Mouse (Mus musculus): ENCODE data around the gene Mxd1.
A peak's percentile ranks its signal among the peaks of the same experiment; 100 is the strongest.

Gene Mxd1

DNA sequence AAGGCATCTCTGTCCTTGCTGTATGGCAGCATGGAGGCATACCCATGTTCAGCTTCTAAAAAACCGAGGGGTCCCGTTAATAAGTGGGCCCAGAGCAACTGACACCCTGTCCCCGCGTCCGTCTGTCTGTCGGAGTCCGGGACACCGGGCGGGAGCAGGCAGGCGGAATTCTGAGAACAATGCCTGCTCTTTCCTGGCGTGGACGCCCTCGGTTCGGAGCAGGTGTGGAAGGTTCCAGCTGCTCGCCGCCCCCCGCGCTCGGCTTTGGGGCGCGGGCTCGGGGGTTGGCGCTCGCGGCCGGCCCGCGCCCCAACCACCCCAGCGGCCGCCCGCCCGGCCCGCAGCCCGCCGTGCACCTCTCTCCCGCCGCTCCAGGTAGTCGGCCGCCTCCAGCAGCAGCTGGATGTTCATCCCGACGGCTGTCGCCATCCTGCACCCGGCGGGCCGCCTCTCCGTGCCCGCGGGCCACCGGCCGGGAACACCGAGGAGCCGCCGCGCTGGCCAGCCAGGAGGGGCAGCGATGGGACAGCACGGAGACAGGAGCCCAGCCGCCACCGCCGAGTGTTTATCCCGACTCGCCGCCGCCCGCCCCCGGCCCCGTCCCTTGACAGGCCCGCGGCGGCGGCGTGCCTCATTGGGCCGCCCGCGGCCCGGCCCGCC, at the start of gene Mxd1:
Gene Mxd1, minus strand, starts transcription at position 582 of the 660 bp plus-strand sequence.
- no peak for DNase-seq (ENCODE audit: low read depth in 1 of 2, low spot score in 2 of 2)

DNA sequence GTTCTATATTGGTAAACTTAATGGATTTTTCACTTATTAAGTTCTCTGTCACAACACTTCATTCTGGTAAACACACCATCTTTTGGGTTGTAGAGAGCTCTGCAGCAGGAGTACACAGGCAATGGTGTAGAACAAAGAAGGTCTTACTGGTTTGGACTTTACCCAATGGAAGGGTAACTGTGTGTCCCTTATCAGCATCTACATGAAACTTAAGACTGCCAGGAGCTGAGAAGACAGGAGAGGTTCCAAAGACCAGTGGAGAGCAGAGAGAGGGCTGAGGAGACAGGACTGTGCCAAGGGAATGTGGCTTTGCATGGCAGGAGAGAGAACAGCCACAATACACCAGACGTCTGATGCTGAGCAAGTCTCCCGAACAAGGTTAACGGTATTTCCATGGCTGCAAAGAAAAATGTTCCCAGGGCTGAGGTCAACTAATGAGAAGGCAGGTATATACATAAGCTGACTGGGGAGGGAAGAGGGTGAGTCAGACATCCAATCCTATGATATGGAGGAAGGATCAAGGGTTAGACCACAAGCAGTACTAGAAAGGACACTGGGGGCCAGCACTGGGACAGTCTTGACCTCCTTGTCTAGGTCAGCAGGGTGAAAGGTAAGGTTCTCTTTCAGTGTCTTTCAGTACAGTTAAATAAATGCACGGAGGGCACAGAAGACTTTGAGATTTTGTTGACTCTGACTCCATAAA, 39.3 kb upstream of the Mxd1 start:
- DNase-seq (ENCODE audit: low read depth in 1 of 2, low spot score in 2 of 2) = no peak

DNA sequence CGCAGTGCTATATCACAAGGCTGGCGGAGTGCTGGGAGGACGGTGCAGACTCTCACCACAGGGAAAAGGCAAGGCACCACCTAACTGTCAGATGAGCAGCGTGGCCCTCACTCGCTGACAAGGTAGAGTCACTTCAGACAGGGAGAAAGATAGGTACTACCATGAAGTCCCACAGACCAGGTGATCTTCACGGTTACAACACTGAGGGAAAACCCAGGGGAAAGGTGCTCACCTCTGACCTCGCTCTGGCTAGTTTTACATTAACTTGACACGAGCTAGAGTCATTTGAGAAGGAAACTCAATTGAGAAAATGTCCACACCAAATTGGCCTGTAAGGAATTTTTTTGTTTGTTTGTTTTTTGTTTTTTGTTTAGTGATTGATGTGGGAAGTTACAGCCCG, 33.6 kb upstream of the Mxd1 start:
- no peak for DNase-seq (ENCODE audit: low read depth in 1 of 2, low spot score in 2 of 2)

DNA sequence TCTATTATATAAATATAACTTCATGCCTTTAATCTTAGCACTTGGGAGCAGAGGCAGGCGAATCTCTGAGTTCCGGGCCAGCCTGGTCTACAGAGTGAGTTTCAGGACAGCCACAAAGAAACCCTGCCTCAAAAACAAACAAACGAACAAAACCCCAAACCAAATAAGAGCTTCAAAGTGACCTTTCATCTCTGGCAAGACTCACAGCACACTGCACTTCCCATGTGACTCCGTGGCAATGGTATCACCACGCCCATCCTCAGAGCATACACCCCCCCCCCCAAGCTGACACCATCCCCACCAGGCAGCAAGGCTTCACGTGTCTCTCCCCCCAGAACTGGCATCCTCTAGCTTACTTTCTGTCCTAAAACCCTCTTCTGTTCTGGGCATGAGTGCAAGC, 28.9 kb upstream of the Mxd1 start:
- no peak for DNase-seq (ENCODE audit: low read depth in 1 of 2, low spot score in 2 of 2)

DNA sequence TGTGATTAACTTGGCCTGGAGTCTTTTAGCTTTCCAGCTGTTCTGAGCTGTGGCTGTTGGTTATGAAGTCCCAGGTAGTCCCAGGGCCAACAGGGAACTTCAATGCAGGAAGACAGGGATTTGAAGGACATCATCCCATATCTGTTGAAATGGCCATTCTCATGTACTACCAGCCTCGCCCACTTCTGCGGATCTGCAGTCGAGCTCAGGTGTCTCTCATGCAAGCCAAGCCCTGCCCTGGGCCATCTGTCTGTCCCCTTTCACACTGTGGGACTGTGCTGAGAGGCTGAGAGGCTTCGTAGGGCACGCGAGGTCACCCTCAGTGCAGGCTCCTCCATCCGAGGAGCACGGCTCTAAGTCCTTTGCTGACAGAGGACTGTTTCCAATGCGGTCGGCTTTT, 27.3 kb upstream of the Mxd1 start:
- DNase-seq (ENCODE audit: low read depth in 1 of 2, low spot score in 2 of 2) = no peak

DNA sequence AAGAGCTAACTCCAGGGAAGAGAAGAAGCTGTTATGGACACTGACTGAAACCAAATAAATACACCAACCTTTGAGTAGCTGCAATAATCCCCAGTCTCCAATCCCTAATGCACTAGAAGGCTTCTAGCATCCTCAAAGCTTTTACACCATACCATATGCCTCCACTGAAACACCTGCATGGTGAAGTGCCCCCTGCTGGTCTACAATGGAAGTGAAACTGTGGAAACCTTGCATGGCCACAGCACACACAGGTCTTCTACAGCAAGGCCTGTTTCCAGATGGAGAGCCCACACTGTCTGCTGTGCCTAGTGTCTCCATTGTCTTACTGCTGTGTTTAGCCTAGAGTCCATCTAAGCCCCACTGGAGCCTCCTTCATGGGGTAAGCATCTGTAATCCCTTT, 25.5 kb upstream of the Mxd1 start:
- DNase-seq (ENCODE audit: low read depth in 1 of 2, low spot score in 2 of 2) = peak in 1 of 2 experiments; percentile 30

DNA sequence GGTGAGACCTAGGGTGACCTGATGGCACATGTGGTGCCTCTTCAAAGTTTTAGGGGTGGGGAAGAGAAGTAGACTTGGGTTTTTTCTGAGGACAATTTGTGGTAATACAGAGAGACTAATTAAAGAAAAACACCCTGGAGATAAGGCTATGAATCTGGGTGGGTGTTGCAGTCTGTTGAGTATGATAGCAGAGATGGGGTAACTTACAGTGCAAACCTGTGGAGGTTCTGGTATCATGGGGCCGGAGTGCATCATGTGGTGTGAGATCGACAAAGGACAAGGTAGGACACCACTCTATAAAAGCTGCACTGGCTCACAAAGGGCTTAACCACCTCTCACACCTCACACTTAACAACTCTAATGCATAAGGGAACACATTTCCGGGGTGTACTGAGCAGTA, 20.7 kb upstream of the Mxd1 start:
- no peak for DNase-seq (ENCODE audit: low read depth in 1 of 2, low spot score in 2 of 2)

DNA sequence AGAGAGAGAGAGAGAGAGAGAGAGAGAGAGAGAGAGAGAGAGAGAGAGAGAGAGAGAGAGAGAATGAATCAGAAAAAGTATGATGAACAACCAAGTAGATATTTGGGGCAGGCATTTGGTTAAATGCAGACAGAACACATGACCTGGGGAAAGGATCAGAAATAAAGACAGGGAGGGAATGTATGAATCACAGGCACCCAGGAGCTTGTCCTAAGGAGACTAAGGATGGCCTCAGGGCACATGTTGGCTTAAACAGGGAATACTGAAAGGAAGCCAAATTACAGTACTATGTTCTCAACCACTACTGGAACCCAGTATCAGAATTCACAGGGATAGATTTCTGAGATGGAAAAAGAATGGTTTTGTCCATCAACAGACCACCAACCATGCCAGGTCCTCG, 18.0 kb upstream of the Mxd1 start:
- DNase-seq (ENCODE audit: low read depth in 1 of 2, low spot score in 2 of 2) = no peak

DNA sequence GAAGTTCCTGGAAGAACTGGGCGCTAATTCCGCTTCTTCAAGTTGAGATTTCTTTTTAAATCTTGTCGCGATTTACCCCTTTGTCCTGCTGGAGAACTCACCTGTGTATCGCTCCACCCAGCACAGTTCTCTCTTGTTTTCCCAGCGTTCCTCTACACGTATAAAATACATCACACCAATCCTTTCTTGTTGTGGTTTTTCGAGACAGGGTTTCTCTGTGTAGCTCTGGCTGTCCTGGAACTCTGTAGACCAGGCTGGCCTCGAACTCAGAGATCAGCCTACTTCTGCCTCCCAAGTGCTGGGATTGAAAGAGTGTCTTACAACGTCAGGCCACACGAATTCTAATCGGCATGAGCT, 15.7 kb upstream of the Mxd1 start:
- no peak for DNase-seq (ENCODE audit: low read depth in 1 of 2, low spot score in 2 of 2)

DNA sequence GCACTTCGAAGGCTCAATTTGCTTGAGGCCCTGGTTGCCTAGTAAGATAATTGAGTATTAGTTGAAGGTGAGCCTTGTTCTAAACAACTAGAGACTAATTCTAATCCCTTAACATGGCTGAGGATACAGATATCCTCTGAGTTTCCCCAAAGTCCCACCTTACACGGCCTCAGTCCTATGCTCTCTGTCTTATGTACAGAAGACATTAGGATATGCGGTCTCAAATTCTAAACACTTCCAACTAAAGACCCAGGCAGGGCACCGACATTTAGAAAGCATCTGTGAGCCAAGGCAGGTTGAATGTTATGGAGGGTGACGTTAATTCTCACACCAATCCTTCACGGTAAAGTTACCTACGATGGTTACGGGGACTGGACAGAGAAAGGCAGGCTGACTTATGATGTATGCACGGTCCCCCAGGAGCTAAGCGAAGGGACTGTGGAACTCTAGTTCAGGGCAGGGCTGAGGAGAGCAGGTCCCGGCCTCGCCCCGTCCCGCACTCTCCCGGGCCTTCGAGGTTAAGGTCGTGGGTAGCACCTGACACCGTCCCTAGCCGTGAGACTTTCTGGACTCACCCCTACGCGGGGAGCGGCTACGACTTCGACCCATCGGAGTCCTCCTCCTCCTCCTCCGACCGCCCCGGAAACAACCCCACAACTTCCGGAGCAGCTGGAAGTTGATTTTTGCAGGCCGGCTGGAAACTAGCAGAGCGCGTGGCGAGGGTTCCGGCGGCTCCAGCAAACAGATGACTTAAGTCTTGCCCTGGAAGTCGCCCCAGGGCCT, 15.1 kb upstream of the Mxd1 start, which contains the start of gene Snrnp27:
Gene Snrnp27, minus strand, starts transcription at position 651 of the 783 bp plus-strand sequence.
- peak; percentile 83 to 88 for DNase-seq (ENCODE audit: low read depth in 1 of 2, low spot score in 2 of 2)

DNA sequence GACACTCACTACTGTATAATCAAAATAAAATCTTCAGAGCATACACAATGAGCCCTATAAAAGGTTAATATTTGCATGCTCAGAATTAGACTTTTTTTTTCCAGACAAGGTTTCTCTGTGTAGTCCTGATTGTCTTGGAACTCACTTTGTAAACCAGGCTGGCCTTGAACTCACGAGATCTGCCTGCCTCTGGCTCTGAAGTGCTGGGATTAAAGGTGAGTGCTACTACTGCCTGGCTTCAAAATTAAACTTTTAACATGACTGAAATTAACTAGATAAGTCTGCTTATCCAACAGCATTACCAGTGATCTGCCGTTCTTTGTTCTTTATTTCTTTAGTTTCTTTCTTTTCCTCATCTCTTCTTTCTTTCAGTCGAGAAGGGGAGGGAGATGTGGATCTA, 12.3 kb upstream of the Mxd1 start:
- DNase-seq (ENCODE audit: low read depth in 1 of 2, low spot score in 2 of 2) = no peak

DNA sequence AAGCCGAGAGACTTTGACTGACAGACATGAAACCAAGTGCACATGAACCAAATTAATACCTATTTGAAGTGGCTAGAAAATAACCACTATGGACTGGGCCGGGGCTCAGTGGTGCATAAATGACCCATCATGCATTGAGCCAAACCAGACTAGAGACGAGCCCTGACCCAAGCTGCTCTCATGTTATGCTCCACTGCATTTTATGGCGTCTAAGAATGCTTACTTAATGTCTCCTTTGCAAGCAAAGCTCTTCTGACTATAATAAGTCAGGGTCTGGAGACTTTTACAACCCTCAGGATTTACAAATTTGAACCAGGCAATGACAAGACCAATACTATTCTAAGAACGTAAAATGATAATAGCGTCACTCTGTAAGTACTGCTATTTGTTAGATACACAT, 9.4 kb upstream of the Mxd1 start:
- DNase-seq (ENCODE audit: low read depth in 1 of 2, low spot score in 2 of 2) = no peak

DNA sequence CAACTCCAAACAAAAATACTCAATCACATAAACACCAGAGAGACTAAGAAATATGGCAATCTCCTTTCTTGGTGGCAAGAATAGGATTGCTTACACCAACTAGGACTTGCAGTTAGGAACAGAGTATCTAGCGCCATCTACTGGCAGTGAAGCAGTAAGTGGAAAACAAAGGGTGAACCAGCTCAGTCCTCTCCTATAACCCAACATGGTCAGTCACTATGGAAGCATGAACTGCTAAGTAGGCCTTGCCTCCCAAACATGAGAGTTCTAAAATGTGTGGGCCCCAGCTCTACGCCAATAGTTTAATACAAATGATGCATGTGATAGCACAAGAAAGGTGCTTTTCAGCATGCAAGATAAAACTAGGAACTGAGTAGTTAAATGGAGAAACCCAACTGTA, 1.9 kb upstream of the Mxd1 start:
- DNase-seq (ENCODE audit: low read depth in 1 of 2, low spot score in 2 of 2) = peak; percentile 28 to 36

DNA sequence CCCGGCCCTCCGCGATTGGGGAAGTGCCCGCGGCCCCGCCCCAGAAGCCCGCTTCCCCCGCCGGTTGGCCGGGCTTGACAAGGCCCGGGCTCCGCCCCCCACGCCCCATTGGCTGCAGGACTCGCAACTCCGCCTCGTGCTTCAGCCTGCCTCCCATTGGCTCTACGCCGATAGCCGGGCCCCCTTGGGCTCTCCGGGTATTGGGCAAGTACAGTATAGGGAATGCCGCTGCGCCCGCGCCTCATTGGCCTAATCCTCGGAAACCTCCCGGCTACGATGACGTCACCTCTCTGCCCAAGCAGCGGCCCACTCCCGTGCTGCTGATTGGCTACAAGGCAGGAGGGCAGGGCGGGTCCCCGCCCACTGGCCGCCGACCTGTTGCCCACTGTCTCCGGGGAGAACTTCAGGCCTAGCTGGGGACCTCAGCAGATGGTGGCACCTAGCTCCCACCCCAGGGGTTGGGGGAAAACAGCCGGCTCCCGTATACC, 323 bp upstream of the Mxd1 start:
- DNase-seq (ENCODE audit: low read depth in 1 of 2, low spot score in 2 of 2) = peak; percentile 99 to 100

DNA sequence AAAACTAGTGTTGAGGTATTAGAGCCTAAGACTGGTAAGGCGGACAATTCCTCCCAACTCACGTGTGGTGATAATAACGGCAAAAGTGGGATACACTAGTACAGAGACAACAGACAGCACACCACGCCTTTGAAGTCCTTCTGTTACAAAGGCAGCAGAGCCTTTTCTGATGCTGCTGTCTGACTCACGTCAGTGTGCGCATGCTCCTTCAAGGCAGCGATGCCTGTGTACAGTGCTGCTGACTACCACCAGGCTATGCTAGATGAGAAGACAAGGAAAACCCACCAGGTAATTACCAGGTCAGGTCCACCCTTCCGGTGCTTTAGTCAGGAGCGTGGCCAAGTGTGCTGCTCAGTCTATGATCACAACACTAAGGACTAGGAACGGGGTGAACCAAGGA, 1.9 kb downstream of the Mxd1 start:
- DNase-seq (ENCODE audit: low read depth in 1 of 2, low spot score in 2 of 2) = no peak

DNA sequence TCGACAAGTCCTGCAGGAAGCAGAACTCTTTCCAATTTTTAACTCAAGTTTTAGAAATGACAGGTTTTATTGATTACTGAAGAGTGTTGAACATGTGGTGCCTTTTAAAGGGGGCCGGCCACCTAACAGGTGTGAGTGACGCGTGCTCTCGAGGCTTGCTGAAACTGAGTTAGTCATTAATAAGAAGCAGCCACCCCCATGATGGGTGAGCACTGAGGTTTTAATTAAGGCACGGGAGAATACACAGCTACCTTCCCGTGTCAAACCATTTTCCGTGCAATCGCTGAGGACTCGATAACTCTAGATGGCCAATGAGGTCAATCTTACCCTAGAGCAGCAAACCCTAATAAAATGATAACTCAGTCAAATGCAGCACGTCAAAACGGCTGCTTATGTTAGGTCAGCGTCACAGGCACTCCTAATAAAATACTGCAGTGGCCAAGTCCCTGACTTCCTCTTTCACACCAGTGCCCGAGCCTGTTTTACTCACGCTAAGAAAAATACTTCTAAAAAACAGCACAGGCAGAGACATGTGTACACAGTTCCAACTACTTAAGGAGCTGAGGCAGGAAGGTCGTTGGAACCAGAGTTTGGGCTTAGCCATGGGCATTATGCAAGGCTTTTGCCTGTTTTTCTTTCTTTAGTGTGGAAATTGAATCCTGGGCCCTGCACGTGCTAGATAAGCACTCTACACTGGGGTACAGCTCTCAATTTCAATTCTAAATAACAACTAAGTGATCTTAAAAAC, 3.2 kb downstream of the Mxd1 start:
- no peak for DNase-seq (ENCODE audit: low read depth in 1 of 2, low spot score in 2 of 2)

DNA sequence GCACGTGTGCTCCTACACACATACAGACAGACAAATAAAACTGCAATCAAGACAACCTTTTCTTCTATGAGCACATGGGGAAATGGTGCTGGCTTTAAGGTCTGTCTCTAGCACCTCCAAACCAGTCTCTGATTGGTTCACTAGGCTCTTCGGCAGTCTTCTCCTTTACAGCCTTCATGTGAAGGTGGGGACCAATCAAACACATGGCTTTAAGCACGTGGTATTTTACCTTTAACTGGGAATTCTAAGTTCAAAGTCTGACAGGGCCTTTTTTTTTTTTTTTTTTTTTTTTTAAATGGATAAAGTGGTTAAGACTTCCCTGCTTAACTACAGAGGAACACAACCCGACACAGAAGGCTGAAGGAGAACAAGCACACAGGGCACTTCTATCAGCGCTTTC, 3.9 kb downstream of the Mxd1 start:
- no peak for DNase-seq (ENCODE audit: low read depth in 1 of 2, low spot score in 2 of 2)

DNA sequence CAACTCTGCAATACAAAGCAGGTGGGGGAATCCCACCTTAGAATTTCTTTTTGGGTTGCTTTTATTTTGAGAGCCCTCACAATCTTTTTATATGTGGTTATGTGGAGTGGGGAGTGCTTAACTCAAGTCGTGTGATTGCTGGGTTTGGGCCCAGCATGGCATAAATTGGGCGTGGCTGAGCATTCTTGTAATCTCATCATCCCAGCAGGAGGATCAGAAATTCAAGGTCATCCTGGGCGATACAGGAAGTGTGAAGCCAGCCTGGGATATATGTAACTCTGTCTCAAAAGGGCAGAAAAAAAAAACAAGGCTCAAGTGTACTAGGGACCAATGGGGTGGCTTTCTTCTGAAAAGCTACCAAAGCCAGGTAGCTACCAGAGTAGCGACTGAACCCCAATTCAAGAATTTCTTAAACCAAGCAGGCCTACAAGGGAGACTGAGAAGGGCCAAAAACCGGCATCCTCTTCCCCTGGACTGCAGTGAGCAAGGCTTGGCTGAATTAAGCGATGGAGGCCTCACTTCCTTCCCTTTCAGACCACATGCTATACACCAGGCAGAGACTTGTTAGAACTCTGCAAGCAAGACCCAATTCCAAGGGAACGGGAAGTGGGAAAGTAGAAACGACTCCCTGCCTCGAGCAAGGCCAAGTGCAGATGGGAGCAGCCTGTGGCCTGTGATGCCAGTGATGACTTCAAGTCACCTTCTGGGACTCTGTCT, 8.6 kb downstream of the Mxd1 start:
- no peak for DNase-seq (ENCODE audit: low read depth in 1 of 2, low spot score in 2 of 2)

DNA sequence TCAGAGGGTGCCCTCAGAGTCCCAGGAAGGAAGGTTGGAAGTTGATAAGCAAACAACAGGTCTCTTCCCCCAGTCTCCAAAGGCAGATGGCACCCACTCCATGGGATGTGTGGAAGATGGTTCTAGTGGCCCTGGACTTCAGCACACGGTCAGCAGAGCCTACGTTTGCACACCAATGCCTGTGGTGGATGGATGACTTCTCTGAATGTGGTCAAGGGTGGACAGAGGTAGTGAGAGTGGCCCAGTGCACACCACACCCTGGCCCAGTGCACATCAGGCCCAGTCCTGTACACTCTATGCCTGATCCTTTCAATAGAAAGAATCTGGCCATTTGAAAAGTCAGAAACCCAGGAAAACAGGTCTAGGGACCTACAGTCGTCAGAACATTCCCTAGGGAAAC, 10.5 kb downstream of the Mxd1 start:
- DNase-seq (ENCODE audit: low read depth in 1 of 2, low spot score in 2 of 2) = no peak

DNA sequence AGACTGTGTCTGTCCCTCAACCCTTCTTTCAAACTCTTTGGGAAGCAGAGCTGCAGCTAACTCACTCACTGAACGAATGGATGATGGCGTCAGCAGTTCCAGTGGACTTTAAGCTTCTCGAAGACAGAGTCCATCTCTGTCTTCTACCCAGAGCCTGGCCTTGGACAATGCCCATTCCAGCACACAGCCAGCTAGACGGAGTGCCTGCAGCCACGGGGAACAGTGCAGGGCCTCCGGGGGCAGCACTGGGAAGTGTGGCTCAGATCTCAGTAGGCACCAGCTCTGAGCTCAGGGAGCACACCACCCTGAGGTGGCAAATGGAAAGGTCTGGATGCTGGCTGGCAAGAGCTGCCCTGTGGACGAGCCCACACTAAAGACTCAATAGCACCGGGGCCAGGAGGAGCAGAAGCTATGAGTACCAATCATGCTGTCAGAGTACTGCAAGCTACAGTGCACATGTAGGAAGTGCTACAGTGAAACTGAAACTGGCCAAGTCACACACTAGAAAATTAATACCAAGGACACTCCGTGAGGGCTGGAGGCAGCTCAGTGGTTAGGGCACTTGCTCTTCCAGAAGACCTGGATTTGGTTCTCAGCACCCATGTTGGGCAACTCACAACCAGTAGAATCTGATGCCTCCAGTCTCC, 14.6 kb downstream of the Mxd1 start:
- no peak for DNase-seq (ENCODE audit: low read depth in 1 of 2, low spot score in 2 of 2)
